Mouse (Mus musculus) heart, postnatal 25 days (tissue): ENCODE measurements around the gene Hmg20a. TPM values are rescaled to one million over a fixed set of nuclear protein-coding genes. Genes with fewer than 3 reads are reported as not detected.

Source experiments
- DNase-seq: peaks from one replicate; pipeline ENCODE4 v3.0.0; 2022; ENCODE audit warnings: low spot score
- intact Hi-C: fragments of 180-260 bp; cut with DNase I; formaldehyde crosslinking; loops from one replicate; pipeline ENCODE4 v1.15.1; 2025
- total RNA-seq, 2 experiments: library from RNA; stranded (reverse); gene quantifications; 2 replicates each; pipeline ENCODE4 v1.2.3; 2021

The Hmg20a gene
- total RNA-seq, 2 experiments from 2014 or later, result 20.0 to 24.2 TPM

- DNase-seq, result no peak
- intact Hi-C loops, result no loop called here
Measured at GRCm38 (mm10) chr9:56487651-56488050, 69.2 kb downstream of the Hmg20a start.

GRCm38 (mm10) chr9:56492391-56492790 lies 74.0 kb downstream of the Hmg20a start:
- intact Hi-C loops, result no loop called here
- no peak for DNase-seq

DNA sequence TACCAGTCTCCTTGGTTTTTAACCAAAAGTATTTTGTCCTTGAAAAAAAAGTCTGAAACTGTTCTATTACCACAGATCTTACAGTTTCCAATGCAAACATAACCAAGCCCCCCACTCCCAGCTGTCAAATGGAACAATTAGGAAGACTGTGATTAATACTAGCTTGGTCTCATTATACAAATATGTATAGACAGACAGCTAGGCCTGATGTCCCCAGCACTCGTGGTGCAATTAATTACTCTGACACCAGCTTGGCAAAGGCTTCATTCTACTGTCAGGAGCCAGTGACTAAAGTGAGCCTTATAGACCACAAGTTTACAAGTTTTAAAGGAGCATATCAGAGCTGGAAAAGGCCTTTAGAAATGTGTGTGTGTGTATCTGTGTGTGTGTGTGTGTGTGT lies 74.5 kb downstream of the Hmg20a start:
- DNase-seq, result no peak
- intact Hi-C loops, result no loop called here

DNA sequence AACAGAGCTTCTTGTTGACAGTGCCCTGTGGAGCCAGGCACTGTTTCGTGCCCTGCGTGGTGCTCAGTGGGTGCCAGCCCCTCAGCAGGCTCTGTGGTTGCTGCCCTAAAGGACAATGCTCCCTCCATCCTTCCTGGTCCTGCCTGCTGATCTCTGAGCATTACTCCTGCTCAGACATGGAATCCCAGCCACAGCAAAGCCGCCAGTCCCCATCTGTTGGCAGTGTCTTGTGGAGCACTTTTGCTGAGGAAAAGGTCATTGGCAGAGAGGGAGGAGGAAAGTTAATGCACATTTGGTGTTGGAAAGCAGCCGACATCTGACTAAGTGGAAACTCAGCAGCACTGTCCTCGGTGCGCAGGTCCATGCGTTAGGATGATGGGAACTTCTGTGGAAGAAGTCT lies 76.7 kb downstream of the Hmg20a start:
- intact Hi-C loops, result no loop called here
- DNase-seq, result no peak

- DNase-seq, result no peak
- intact Hi-C loops, result no loop called here
Measured at GRCm38 (mm10) chr9:56495795-56496232, 77.4 kb downstream of the Hmg20a start.

DNA sequence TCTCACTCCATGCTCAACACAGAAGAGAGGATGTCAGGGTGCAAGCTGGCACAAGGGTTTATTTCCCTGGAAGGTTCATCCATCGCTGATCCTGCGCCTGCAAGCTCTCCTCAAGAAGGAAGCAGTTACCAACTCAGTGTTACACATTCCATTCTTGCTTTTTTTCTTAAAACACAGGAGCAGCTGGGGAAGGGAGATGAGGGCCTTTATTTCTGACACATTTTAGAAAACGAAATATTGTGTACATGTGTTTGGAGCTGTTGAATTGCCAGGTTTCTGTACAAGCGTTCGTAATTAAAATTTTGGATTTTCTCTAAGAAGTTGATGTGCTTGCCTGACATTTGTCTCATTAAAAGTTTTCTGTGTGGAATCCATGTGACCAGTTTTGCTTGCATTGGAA lies 78.2 kb downstream of the Hmg20a start:
- intact Hi-C loops, result no loop called here
- no peak for DNase-seq

GRCm38 (mm10) chr9:56497181-56497864 lies 78.9 kb downstream of the Hmg20a start:
- intact Hi-C loops, result no loop called here
- DNase-seq, result no peak

DNA sequence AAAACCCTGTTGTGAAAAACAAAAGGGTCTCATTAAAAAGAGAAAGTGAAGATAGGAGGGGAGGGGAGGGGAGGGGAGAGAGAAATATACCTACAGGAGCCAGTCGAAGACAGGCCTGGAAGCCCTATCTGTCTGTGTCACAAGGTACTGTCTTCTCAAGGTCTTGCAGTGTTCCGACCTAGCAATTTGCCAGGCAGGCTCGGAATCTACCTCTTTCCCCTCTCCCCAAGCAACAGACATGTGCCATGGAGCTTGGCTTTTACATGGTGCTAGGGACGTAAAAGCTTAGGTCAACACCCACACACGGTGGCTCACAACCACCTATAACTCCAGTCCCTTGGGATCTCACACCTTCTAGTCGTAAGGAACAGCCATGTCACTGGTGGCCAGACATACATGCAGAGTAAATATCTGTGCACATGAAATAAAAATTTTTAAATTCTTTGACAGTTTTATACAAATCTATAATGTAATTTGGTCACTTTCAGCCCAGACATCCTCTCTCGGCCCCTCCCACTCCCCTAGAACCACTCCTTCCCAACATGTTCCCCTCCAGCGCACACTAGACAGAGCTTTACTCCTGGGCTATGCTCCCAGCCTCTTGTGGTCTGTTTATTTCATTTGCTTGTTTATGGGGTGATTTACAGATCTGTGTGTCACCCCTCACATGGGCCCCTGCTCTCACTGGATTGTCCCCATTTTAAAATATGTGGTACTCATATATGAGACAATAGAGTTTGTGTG lies 81.1 kb downstream of the Hmg20a start:
- DNase-seq, result no peak
- intact Hi-C loops, result loop anchor here (5.0 kb wide), 1 partner anchor 32 kb away; no protein-coding TSS in a partner anchor

DNA sequence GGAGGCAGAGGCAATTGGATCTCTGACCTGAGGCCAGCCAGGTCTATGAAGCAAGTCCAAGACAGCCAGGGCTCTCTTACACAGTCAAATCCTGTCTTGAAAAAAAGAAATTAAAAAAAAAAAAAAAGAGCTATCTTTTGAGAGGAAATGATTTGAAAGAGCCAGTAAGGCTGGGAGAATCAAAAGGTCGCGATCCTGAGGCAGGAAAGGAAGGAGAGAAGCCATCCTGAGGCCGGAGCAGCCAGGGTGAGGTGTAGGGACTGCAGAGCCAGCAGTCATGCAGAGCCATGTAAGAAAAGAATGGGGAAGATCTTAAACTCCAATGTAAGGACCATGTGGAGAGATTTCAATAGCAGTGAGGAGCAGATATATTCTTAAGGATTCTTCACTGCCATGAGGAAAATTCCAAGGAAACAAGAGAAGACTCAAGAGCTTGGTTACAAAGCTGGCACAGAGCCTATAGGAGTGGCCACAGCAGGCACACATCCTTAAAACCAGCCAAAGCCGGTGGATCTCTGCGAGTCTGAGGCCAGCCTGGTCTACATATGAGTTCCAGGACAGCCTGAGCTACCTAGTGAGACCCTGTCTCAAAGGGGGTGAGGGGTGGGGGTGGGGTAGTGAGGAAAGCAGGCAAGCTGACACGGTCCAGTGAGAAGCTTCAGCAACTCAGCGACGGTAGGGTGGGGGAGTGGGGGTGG lies 82.6 kb downstream of the Hmg20a start:
- no peak for DNase-seq

DNA sequence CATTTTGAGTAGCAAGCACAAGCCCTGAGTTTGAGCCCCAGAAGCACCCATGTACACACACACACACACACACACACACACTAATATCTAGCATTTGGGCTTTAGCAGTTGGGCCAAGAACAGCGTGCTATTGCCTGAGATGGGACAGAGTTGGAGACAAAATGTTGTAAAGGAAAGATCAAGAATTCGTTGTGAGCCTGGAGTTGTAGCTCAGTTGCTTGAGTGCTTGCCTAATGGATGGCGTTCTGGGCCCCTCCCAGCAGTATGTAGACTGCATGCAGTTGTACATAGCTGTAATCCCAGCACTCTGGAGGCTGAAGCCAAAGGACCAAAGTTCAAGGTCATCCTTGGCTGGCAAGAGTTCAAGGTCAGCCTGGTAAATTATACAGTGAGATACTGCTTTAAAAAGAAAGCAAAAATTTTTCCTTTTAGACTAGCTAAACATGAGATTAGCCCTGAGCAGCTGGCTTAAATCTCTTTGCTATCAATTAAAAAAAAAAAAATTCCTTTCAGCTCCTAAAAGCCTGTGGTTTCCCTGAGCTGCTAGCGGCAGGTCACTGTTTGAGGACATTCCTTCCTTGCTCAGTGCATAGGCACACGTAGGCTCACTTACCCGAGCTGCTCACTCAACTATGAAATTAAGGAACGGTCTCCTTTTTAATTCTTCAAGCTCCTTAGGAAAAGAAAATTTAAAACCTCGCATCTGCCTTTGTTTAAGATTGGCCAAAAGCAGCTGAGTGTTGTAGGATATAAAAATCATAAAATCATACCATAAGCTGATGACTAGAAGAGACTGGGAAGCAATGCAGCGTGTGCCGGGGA lies 83.5 kb downstream of the Hmg20a start:
- no peak for DNase-seq
- intact Hi-C loops, result loop anchor here (5.0 kb wide), 1 partner anchor 35 kb away; no protein-coding TSS in a partner anchor

More for the DNA sequence above, 82.6 kb downstream of the Hmg20a start:
- intact Hi-C loops, result loop anchor here (5.0 kb wide), 1 partner anchor 34 kb away; no protein-coding TSS in a partner anchor

DNA sequence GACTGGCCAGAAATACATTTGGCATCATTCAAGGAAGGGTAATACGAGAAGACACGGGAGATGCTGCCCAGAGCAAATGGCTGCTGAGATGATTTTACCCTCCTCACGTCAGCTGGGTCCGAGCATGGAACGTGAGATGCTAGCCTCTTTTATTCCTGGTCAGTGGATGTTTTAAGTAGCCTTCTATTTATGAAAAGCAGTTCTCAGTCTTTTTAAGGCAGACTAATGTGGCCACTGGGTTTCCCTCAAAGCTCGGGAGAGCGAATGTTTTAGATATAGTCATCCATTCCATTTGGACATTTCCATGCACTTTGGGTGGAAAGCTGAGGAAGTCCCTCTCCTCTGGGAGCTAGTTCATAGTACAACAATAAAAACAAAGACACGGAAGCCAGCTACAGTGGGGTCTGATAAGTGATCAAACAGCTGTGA lies 84.1 kb downstream of the Hmg20a start:
- intact Hi-C loops, result loop anchor here (5.0 kb wide), 1 partner anchor 35 kb away; no protein-coding TSS in a partner anchor
- DNase-seq, result peak; percentile 40

- intact Hi-C loops, result loop anchor here (5.0 kb wide), 1 partner anchor 37 kb away; no protein-coding TSS in a partner anchor
- no peak for DNase-seq
Measured at GRCm38 (mm10) chr9:56503621-56504500, 85.5 kb downstream of the Hmg20a start.

DNA sequence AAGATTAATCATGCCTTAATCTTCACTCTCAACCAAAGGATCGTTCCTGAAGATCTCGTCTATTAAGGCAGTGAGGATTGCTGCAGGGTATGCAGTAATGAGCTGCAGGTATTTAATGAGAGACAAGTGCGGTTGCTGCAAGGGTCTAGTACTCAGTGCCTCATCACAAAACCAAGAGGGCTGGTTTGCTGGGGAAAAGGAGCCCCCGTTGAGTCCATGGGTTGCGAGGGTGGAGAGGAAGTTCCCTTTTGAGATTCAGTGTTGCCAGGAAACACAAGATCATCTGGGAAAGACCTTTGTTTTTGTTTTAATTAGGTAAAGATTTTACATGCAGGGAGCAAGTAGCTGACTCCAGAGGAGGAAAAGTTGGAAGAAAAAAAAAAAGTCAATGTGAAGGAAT lies 86.1 kb downstream of the Hmg20a start:
- intact Hi-C loops, result loop anchor here (5.0 kb wide), 1 partner anchor 37 kb away; no protein-coding TSS in a partner anchor
- DNase-seq, result no peak

GRCm38 (mm10) chr9:56505083-56505792 lies 86.8 kb downstream of the Hmg20a start:
- peak; percentile 51 for DNase-seq
- intact Hi-C loops, result loop anchor here (5.0 kb wide), 1 partner anchor 183 kb away; no protein-coding TSS in a partner anchor

GRCm38 (mm10) chr9:56505793-56506755 lies 87.7 kb downstream of the Hmg20a start:
- DNase-seq, result peak; percentile 90
- intact Hi-C loops, result loop anchor here (1.0 to 5.0 kb wide), 5 partner anchors 46 to 293 kb away; no protein-coding TSS in a partner anchor

GRCm38 (mm10) chr9:56506931-56507681 lies 88.7 kb downstream of the Hmg20a start:
- intact Hi-C loops, result loop anchor here (1.0 to 5.0 kb wide), 5 partner anchors 45 to 294 kb away; no protein-coding TSS in a partner anchor
- DNase-seq, result no peak
